Mouse (Mus musculus): Measurements from ENCODE around the gene Arhgap45. TPM values are rescaled to one million over a fixed set of nuclear protein-coding genes. Genes with fewer than 3 reads are reported as not detected.
A peak's percentile ranks its signal among the peaks of the same experiment; 100 is the strongest.

Arhgap45 gene
- total RNA-seq (2021) = 1 to 10 TPM; 1.7 to 1.9 TPM
- long read RNA-seq, experiment 1, partial matches to known transcripts = 4 of 5 reads
- long read RNA-seq, experiment 1, other reads (novel, unspliced or antisense) = 0 of 5 reads
- long read RNA-seq, experiment 2, partial matches to known transcripts = 0 of 4 reads
- long read RNA-seq, experiment 2, other reads (novel, unspliced or antisense) = 1 of 4 reads

DNA sequence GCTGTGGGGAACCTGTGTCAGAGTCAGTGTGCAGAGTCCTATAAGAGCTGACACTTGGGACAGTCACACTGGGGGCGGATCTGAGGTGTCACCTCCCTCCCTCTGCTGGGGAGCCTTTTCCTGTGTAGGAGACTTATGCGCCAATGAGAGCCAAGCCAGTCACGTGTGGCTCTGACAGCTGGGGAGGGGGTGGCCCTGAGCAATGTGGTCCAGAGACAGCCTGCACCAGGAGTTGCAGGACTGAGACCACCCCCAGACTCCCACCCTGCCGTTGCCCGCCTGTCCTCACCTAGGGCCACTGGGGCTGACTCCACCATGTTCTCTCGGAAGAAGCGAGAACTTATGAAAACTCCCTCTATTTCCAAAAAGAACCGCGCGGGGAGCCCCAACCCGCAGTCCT is at the start of gene Arhgap45:
Arhgap45 (plus strand) TSS at position 143 of the 400 bp plus-strand sequence.
- DNase-seq = no peak

GRCm38 (mm10) chr10:79966886-79967400 is 49.5 kb upstream of the Arhgap45 start:
- intact Hi-C loops (cut with DNase I; ENCODE audit: low total_unique reads) = no loop called here
- DNase-seq = no peak

More for the DNA sequence above, at the start of gene Arhgap45:
- intact Hi-C loops (cut with DNase I; ENCODE audit: low total_unique reads) = no loop called here

- intact Hi-C loops (cut with DNase I; ENCODE audit: low total_unique reads) = no loop called here
- no peak for DNase-seq
Measured at GRCm38 (mm10) chr10:79968181-79968580, 48.3 kb upstream of the Arhgap45 start.

- no peak for DNase-seq
- intact Hi-C loops (cut with DNase I; ENCODE audit: low total_unique reads) = no loop called here
Measured at GRCm38 (mm10) chr10:79969124-79969568, 47.3 kb upstream of the Arhgap45 start.

DNA sequence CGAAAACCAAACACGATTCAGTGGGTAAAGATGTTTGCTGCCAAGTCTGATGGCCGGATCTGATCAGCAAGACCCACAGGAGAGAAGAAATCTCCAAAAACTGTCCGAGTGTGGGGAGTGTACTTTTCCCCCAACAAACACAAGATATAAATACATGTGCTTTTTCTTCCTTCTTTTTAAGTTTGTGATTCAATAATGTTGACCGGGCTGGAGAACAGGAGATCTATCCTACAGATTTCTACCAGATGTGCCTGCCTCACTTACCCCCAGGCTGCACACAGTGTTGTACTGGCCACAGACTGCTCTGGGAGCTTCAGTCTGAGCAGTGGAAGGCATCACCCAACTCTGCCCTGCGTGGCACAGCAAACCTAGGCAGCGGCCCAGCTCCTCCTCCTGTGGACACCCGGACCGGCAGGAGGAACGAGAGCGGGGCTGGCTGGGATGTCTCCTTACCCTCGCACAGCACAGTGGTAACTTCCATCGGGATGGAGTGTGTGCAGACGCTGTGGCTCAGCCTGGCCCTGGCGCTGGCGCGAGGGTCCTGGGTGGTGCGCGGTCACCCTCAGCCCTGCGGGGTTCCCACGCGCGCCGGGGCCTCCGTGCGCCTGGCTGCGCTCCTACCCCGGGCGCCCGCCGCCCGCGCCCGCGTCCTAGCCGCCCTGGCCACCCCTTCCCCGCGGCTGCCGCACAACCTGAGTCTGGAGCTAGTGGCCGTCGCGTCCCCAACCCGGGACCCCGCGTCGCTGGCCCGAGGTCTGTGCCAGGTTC is 45.9 kb upstream of the Arhgap45 start, which contains the start of gene Grin3b:
Grin3b (plus strand) TSS at position 301 of the 768 bp plus-strand sequence.
- DNase-seq = no peak
- intact Hi-C loops (cut with DNase I; ENCODE audit: low total_unique reads) = no loop called here

GRCm38 (mm10) chr10:79971183-79971497 is 45.3 kb upstream of the Arhgap45 start:
- no peak for DNase-seq
- intact Hi-C loops (cut with DNase I; ENCODE audit: low total_unique reads) = no loop called here

DNA sequence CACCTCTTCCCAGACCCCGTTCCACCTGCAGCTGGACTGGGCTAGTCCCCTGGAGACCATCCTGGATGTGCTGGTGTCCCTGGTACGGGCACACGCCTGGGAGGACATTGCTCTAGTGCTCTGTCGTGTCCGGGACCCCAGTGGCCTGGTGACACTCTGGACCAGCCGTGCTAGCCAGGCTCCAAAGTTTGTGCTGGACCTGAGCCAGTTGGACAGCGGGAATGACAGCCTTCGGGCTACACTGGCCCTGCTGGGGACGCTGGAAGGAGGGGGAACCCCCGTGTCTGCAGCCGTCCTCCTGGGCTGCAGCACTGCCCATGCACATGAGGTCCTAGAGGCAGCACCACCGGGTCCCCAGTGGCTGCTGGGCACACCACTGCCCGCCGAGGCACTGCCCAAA is 43.6 kb upstream of the Arhgap45 start:
- intact Hi-C loops (cut with DNase I; ENCODE audit: low total_unique reads) = no loop called here
- no peak for DNase-seq

- intact Hi-C loops (cut with DNase I; ENCODE audit: low total_unique reads) = no loop called here
- no peak for DNase-seq
Measured at GRCm38 (mm10) chr10:79974087-79974486, 42.4 kb upstream of the Arhgap45 start.

- intact Hi-C loops (cut with DNase I; ENCODE audit: low total_unique reads) = no loop called here
- no peak for DNase-seq
Measured at GRCm38 (mm10) chr10:79974668-79975067, 41.8 kb upstream of the Arhgap45 start.

DNA sequence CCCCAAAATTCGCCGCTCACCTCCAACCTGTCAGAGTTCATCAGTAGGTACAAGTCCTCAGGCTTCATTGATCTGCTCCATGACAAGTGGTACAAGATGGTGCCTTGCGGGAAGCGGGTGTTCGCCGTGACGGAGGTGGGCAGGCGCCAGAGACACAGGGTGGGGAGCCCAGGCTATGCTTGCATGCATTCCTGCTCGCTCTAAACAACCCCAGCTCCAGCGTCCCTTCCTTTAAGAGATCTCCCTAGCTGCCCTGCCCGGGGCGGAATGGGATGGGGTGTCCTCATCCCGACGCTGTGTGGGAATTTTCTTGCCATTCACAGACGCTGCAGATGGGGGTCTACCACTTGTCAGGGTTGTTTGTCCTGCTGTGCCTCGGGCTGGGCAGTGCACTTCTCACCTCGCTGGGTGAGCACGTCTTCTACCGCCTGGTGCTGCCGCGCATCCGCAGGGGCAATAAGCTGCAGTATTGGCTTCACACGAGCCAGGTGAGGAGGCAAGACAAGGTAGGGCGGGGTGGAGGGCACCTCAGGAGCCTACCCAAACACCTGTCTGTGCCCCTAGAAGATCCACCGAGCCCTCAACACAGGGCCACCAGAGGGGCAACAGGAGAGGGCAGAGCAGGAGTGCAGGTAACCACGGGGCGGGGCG is 40.3 kb upstream of the Arhgap45 start:
- DNase-seq = no peak
- intact Hi-C loops (cut with DNase I; ENCODE audit: low total_unique reads) = no loop called here

DNA sequence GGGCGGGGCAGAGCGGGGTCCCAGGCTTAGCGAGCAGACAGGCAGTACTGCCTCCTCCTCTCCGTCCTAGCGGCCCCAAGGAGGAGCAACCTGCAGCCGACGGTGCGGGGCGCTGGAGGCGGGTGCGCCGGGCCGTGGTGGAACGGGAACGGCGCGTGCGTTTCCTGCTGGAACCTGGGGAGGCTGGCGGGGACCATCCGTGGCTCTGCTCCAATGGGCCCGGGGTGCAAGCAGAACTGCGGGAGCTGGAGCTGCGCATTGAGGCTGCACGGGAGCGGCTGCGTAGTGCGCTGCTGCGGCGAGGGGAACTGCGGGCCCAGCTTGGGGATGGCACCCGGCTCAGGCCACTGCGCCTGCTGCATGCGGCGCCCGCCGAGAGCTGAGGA is 39.7 kb upstream of the Arhgap45 start:
- intact Hi-C loops (cut with DNase I; ENCODE audit: low total_unique reads) = no loop called here
- DNase-seq = no peak

DNA sequence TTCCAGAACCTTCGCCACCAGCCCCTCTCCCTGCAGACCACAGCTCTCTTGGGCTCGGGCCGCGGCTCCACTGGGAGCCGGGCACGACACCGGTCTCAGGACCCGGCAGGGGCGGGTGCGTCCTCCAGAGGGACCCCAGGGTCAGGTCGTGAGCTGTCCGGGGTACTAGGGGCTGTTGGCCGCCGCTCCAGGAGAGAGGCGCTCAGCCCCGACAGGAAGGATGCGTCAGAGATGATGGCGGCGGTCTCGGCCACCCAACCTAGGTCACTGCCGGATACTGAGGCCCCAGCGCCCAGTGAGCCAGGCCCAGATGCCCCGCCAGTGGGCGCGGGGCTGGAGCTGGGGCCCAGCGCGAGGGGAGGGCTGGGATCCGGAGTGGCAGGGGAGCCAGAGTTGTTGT is 39.1 kb upstream of the Arhgap45 start:
- no peak for DNase-seq
- intact Hi-C loops (cut with DNase I; ENCODE audit: low total_unique reads) = no loop called here

DNA sequence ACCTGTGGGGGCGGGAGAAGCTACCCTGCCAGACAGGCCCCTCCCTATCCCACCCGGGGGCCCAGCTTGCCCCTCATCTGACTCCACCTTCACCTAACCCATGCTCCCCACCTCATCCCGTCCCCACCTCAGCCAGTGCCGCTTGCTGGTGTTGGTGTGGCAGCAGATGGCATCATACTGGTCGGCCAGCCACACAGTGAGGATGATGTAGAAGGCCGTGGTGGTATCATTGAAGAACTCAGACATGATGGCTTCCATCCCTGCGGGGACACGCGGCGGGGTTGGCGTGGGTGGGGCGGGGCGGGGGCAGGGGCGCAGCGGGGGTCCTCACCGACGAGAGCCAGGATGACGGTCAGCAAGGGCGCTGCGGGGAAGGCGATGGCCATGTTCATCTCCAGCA is 38.4 kb upstream of the Arhgap45 start:
- DNase-seq = no peak
- intact Hi-C loops (cut with DNase I; ENCODE audit: low total_unique reads) = no loop called here

DNA sequence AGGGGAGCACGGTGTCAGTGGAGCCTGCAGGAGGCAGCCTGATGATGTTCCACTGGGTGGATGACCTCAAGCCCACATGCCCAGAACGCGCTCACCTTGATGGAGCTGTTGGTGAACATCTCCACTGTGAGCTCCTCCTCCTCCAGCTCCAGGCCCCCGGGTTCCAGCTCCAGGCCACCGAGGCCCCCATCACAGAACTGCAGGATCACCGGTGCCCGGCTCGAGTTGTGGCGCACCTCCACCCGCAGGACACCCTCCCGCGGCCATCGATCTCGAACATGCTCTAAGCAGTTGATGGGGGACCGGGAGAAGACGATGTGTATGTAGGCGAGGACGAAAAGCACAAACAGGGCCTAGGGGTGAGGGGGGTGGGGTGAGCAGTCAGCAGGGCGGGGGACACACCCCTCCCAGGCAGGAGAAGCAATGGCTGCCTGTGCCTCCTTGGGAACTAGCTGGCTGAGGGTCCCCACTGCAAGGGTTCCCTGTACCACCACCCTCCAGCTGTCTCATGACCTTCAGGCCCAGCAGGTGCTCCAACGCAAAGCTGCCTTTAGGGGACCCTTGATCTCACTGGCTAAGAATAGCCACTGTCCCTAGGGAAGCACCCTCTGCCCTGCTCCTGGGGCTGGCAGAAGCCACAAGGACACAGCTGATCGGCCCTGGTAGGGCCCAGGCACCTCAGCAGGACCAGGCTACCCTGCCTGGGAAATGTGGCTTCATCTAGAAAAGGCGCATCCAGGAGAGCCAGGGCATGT is 36.9 kb upstream of the Arhgap45 start:
- no peak for DNase-seq
- intact Hi-C loops (cut with DNase I; ENCODE audit: low total_unique reads) = no loop called here

DNA sequence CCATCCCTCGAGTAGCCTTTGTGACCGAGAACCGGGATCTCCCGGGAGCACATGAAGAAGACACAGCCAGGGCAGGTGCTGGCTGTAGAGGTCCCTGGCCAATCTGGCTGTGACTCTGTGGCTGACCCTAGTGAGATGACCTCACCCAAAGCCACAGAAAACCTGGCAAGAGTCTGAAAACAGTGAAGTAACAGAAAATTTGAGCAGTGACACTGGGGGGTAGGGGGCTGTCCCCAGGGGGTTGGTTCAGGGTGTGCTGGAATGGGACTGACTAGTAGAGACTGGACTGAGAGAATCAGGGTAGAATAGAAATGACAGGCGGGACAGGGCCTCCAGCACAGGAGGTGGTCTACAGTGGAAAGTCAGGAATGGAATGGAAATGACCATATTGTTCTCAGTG is 33.2 kb upstream of the Arhgap45 start:
- DNase-seq = no peak
- intact Hi-C loops (cut with DNase I; ENCODE audit: low total_unique reads) = no loop called here

GRCm38 (mm10) chr10:79983670-79984069 is 32.8 kb upstream of the Arhgap45 start:
- peak; percentile 67 for DNase-seq
- intact Hi-C loops (cut with DNase I; ENCODE audit: low total_unique reads) = no loop called here

GRCm38 (mm10) chr10:79984195-79984816 is 32.1 kb upstream of the Arhgap45 start, which contains the start of gene Tmem259:
Gene Tmem259, minus strand, starts transcription at chr10:79984330.
- DNase-seq = peak; percentile 87
- intact Hi-C loops (cut with DNase I; ENCODE audit: low total_unique reads) = no loop called here

- DNase-seq = peak; percentile 96
- intact Hi-C loops (cut with DNase I; ENCODE audit: low total_unique reads) = no loop called here
Measured at GRCm38 (mm10) chr10:79984871-79985270, 31.6 kb upstream of the Arhgap45 start.
